Mouse (Mus musculus) T-cell, adult 66 days (primary cell): ENCODE results near the gene Timm9. TPM values are rescaled to one million over a fixed set of nuclear protein-coding genes. Genes with fewer than 3 reads are reported as not detected.

ENCODE experiments used
- total RNA-seq, 2 experiments: library from RNA; stranded (reverse); gene quantifications; 3 replicates in 1 of 2; 4 replicates in 1 of 2; pipeline ENCODE4 v1.2.4; 2023

The Timm9 gene
- total RNA-seq: 10 to 100 TPM; 41.3 to 44.8 TPM

GRCm38 (mm10) chr12:71136130-71136973, at the start of gene Timm9, which contains the start of gene 2700049A03Rik:
Gene Timm9 (minus strand): TSS chr12:71136684.
Gene 2700049A03Rik (plus strand): TSS chr12:71136848.

GRCm38 (mm10) chr12:71111331-71111730, 25.2 kb downstream of the Timm9 start, which contains the start of gene Tomm20l:
Gene Tomm20l (plus strand): TSS chr12:71111428.

Other genes starting within 250 kb of the Timm9 start
- 100 to 1,000 TPM; 125 to 140 TPM for gene Actr10, start 198.8 kb downstream of the Timm9 start, total RNA-seq
- gene Psma3, start 162.1 kb downstream of the Timm9 start, total RNA-seq: 100 to 1,000 TPM; 196 to 235 TPM
- gene Arid4a, start 120.7 kb downstream of the Timm9 start, total RNA-seq: 100 to 1,000 TPM in 1 of 2 experiments, 10 to 100 TPM in 1; 99.0 to 101 TPM
- not detected for gene Tomm20l, start 25.3 kb downstream of the Timm9 start, total RNA-seq
- 10 to 100 TPM; 12.4 to 15.8 TPM for gene 2700049A03Rik, start 164 bp upstream of the Timm9 start, total RNA-seq
- gene Dact1, start 173.2 kb upstream of the Timm9 start, total RNA-seq: under 1 TPM; 0.24 to 0.58 TPM